Mouse (Mus musculus): ENCODE data around the gene Igfbp7.

The Igfbp7 gene

DNA sequence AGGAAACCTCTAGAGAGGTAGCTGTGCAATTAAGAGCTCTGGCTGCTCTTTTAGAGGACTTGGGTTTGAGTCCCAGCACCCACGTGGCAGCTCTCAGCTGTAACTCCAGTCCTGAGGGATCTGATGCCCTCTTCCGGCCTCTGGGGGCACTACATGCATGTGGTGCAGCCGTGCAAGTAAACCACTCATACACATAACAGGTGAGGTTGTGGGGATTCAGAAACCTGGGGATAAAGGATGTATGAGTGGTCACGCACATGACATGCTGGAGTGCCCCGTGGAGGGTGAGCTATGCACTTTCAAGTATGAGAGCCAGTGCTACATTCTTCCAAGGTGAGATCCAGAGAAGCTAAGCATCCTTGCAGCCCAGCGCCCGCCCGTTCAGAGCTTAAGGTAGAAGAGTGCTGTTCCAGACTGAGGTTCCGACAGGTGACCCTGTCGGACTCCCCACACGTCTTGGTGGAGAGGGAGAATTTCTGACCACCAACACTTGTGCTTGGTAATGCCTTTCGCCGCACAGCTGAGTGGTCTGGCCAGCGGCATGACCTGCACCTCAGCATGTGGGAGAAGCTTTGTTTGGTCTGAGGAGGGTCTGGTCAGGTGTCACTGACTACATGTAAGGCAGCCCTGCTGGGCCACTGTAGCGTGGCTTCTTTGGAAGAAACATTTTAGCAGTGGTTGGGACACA, 57.7 kb downstream of the Igfbp7 start:
- DNase-seq (ENCODE audit: low spot score) = no peak

DNA sequence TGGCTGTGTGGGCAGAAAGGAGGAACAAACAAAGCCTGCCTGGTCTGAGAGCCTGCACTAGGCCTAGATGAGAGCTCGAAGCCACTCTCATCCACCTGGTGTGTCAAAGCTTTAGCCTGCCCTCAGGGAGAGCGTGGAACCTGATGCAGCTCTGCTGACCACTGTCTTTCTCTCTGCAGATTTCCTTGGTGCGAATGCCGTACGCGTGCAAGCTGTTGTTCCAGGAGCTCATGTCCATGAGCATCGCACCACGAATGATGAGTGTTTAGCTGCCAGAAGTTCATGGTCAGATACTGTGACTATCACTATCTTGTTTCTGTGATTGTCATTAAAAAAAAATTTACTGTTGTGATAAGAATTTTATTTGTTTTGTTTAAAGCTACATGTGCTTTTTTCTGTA, 58.9 kb downstream of the Igfbp7 start:
- DNase-seq (ENCODE audit: low spot score) = no peak

DNA sequence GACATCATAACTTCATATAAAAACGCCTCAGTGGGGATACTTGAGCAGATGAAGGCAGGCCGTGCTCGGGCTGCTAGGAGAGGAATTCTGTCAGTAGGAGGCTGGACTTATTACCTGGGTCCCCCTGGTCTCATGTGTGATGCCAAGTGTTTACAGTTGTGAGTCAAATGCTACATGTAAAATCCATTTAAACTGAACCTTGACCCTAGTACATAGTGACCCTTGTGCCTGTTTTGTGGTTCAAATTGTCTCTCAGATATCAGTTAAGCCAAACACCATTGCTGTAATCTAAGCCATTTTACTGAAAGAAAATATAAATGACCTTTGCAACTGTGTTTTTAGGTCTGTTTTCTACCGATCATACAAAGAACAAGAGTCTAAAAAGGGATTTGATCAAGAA, 67.8 kb downstream of the Igfbp7 start:
- no peak for DNase-seq (ENCODE audit: low spot score)

DNA sequence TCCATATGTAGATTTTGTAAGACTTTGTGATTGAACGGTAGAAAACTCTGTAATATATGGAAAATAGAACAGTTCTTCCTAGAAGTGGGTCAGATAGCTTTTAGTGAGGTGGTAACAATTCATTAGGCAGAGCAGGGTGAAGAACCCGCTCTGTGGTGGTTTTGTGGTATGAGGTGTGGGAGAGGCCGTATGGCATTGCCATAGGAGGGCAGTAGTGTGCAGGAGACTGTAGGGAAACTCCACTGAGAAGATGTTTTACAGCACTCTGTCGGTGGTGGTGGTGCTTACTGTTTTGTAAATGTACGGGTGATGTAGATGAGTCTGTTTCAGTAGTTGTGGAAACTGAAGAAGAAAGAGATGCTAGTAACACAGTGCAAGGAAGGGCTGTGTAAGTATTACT, 77.7 kb downstream of the Igfbp7 start:
- DNase-seq (ENCODE audit: low spot score) = no peak

DNA sequence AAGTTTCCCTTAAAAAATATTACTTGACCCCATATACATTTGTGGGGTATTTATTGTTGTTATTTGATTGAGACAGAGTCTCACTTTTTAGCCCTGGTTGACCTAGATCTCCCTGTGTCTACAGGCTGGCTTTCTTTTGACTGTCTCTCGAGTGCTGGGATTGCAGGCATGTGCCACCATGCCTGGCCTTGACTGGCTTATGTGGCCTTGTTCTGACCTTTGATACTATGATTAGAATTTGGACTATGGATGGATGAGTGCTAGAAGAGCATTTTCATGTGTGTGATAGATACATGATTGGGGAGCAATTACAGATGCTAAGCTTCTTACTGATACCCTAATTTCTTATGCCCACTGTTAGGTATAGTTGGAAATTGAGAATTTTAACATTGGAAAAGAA, 82.9 kb downstream of the Igfbp7 start:
- DNase-seq (ENCODE audit: low spot score) = no peak

DNA sequence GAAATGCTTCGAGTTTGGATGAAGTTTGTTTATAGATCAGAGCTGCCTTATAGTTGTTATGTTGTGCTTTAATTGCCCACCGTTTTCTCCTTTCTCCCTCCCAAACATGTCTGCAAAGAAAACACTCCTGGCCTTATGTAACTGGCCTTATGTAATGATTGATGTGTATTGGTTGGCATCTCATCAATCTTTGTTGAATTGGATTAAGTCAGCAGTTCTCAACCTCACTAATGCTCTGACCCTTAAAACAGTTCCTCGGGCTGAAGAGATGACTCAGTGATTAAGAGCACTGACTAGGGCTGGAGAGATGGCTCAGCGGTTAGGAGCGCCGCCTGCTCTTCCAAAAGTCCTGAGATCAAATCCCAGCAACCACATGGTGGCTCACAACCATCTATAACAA, 92.9 kb downstream of the Igfbp7 start:
- DNase-seq (ENCODE audit: low spot score) = no peak

DNA sequence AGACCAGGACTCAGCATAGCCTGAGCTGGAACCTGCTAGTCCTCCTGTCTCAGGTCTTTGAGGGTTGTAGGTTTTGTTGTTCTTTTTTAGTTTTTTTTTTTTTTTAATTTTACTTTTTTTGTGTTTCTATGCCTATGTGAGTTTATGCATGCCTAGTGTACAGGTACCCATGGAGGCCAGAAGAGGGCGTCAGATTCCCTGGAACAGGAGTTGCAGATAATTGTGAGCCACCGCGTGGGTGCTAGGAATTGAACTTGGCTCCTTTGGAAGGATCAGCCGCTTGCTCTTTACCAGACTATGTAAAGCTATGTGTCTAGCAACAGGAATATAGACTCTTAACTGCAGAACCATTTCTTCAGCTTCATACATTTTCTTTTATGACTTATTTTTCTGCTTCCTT, 93.6 kb downstream of the Igfbp7 start:
- no peak for DNase-seq (ENCODE audit: low spot score)

DNA sequence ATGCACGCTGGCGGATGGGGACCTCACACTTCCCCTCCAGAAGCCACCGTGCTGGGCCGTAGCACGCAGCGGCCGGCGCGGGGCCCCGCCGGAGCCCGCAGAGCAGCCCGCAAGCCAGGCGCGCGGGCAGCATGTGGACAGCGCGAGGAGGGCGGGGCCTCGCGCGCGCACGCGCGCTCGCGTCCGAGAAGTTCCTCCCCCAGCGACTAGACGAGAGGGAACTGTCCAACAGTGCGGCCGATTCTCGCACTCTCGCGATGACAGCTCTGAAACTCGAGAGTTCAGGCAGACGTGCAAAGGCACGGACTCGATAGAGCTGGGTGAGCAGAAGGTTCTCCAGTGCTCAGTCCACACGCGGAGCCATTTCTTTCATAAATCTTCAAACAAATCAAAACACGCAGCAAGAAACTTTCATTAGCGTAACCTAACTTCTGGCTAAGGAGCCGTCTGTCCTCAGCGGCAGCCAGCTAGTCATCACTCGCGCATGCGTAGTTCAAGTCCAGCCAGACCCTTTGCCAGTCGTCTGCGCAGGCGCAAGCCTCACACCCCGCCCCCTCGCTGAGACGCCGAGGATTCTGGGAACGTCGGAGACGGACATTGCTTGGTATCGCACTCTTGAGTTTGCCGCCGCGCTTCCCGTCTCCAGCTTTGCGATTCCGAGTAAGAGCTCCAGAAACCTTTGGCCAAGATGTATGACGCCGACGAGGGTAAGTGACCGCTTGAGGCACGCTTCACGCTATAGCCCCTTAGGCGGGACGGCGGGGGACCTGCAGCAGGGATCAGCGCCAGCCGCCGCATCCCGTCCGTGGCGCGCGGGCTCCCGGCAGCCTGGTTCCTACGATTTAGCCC, 97.7 kb downstream of the Igfbp7 start, which contains the start of the genes Noa1 and Polr2b:
Gene Noa1 (minus strand): TSS at position 161 of the 849 bp plus-strand sequence.
Gene Polr2b (plus strand): TSS at position 224 of the 849 bp plus-strand sequence.
- peak; percentile 96 for DNase-seq (ENCODE audit: low spot score)

DNA sequence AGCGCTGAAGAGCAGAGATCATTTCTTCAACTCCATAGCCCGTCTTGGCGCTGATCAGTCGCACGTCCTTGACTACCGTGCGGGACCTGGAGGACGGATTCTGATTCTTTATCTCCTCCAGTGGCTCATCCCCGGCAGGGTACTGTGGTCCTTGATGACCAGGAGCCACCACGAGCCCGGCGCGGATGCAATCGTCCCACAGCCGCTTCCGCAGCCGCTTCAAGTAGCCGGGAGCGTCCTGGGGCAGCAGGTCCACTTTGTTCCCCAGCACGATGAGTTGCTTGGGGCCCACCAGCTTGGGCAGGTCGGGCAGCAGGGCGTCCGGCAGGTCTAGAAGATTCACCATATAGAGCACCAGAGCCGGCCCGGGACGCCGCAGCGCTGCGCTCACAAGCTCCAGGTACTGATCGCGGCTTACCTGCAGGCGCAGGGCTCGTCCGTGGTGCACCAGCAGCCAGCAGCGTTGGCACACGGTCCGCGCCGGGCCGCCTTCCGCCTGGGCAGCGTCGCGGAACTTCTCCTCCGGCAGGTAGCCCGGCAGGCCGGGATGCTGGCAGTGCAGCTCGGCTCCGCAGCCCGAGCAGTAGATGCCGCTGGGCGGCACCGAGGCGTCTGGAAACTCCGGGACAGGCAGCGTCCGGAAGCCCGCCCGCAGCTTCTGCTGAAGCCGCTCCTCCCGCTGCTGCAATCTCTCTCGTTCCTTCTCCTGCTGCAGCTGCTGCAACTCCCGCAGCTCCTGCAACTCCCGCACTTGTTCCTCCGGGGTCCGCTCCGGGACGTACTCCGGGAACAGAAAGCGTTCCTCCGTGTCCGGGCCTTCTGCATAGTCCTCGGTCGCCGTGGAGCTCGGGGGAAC, 98.6 kb downstream of the Igfbp7 start:
- peak; percentile 5 for DNase-seq (ENCODE audit: low spot score)

DNA sequence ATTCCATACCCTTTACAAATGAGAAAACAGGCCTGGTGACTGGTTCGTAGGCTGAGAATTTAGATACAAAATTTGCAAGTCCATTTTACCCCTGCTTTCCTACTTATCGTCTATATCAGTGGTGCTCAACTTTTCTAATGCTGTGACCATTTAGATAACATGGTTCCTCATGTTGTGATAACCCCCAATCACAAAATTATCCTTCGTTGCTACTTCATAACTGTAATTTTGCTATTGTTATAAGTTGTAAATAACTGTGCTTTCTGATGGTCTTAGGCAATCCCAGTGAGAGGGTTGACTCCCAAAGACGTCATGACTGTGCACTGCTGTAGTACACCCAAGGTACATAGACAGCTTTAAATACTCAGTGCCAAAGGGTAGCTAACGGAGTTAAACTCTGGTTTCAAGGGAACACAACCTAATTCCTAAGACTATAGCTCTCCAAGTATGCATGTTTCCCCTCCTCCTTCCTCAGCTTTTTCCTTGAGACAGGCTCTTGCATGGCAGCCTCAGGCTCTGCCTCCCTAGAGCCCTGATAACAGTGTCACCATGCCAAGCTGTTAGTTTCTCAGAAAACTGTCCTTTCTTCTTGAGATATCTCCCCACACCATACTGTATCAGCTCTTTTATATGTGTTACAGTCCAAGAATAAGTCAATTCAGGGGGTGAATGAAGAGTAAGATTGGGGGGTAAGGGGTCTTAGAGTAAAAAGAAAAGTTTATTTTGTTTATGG, 99.9 kb downstream of the Igfbp7 start:
- no peak for DNase-seq (ENCODE audit: low spot score)

DNA sequence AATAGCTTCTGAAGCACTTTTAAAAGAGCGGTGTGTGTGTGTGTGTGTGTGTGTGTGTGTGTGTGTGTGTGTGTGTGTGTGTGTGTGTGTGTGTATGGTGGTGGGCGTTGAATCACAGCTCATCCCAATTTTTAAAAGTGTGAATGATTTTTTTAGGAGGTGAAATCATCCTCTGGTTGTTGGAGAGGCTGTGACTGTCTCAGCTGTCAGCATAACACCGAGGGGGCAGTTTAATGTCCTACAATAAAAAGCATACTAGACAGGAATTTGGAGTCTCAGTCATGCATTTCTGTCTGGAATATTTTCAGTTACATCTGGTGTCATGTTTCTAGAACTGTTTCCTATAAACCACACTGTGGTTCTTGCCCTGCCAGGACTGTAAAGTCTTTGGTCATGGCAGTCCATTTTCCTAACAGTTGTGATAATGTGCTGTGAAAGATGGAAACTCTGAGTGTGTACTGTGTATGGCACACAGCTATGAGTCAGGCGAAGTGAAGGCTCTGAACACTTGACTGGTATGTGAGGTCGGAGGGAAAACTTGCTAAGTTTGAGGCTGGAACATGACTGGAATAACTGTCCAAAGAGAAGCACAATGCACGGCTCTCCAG, 106.4 kb downstream of the Igfbp7 start:
- no peak for DNase-seq (ENCODE audit: low spot score)

DNA sequence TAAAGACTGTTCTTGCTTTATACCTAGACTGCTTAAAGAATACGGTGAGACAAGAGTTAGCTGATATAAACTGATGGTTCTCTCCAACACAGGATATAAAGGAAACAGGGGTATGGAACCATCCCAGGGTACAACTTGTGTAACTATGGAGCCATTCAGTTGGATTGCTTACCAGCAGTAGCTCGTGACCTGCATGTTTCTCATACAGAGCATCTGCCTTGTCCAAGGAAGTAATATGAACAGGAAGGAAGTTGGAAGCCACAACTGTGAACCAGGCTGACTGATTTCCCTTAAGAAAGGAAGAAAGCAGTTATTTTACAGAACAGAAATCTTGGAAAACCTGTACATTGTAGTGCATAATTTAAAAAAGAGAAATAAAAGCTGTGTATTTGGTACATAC, 108.4 kb downstream of the Igfbp7 start:
- no peak for DNase-seq (ENCODE audit: low spot score)
